Mouse (Mus musculus): ENCODE results near the gene Nos3. TPM values are rescaled to one million over a fixed set of nuclear protein-coding genes. Genes with fewer than 3 reads are reported as not detected.

Nos3 gene
- polyA plus RNA-seq, 1 experiment = 21.0 TPM

DNA sequence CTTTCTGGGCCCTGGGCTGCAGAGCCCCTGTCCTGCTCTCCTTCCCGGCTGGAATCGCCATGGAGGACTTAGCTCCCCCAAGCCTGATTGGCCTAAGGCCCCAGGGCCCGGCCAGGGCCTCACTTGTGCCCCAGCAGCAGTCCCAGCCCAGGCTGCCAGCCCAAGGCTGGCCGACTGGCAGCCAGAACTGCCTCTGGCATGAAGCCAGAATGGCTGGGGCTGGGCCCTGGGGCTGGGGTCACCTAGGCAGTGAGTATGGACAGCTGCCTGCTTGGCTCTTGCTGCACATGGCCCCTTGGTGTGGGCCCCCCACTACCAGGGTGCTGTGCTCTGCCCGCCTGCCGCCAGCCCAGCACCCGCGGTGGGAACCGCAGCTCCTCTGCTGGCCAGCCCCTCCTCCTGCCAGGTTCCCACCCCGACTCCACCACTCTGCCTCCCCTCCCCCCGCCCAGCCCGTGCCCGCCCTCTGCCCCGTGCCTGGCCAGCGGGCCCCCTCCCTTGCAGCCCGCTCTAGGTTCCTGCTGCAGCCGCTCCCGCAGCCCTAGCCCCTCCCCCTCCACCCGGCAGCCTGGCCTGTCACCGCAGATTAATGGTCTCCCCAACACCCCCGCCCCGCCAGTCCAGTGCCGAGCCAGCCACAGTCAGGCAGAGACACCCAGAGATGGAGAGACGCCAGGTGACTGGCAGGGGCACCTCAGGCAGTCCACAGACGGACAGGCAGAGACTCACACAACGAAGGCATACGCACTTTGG is 35.2 kb upstream of the Nos3 start:
- DNase-seq = peak; percentile 27
- peaks cover 10% of the 10 kb centered on the region for H3K4me1 ChIP-seq (ENCODE audit: control insufficient read depth, insufficient read depth, low read length)
- TF ChIP-seq POLR2A (IDR thresholded peaks at IDR 0.05; ENCODE audit: borderline replicate concordance, extremely low read depth, low read depth, low read length) (no peak), CTCF (IDR thresholded peaks at IDR 0.05; ENCODE audit: insufficient read depth, low read length) (no peak)

DNA sequence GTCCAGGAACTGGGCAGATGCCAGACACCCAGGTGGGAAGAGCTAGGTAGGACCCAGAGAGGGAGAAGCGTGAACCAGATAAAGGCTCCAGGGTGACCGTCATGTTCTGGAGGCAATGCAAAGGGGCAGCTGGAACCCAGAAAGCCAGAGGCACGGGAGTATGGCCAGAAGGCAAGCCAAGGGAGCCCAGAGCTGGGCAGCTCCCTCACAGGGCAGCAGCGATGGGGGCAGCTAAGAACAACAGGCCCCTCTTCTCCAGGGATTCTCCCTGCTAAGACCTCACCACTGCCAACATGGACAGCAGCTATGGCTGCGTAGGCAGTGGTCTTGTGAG is 34.7 kb upstream of the Nos3 start:
- Histone ChIP-seq H3K4me3 (replicated peaks; ENCODE audit: extremely low read depth, low read depth, low read length) (no peak overlapping the region), H3K4me1 (ENCODE audit: control insufficient read depth, insufficient read depth, low read length) (peaks cover 10% of the 10 kb centered on the region)
- DNase-seq = no peak
- TF ChIP-seq CTCF (IDR thresholded peaks at IDR 0.05; ENCODE audit: insufficient read depth, low read length) = no peak
- no peak for TF ChIP-seq POLR2A (IDR thresholded peaks at IDR 0.05; ENCODE audit: borderline replicate concordance, extremely low read depth, low read depth, low read length)
- 45% methylated on average over 5 of the region's 5 CpGs for WGBS

More for the DNA sequence above, 35.2 kb upstream of the Nos3 start:
- 8% methylated on average over 27 of the region's 27 CpGs for WGBS
- H3K4me3 ChIP-seq (replicated peaks; ENCODE audit: extremely low read depth, low read depth, low read length) = no peak overlapping the region

DNA sequence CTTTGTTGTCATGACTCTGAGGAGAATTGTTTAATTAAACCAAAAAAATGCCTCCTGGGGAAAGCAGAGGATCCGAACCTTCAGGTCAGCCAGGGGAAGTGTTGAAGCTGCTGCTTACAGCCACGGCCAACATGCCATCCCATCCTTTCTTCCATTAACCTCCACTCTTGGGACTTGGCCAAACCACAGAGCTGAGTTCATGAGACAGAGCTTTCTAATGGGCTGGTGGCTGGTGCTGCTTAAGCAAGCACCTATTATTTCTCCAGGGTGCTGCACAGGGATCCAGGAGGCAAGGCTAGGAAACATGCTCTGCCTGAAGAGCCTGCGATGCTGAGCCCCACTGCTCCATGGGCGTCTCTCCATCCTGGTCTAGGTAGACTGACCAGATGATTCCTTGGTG is 32.2 kb upstream of the Nos3 start:
- no peak for DNase-seq
- H3K4me3 ChIP-seq (replicated peaks; ENCODE audit: extremely low read depth, low read depth, low read length) = no peak overlapping the region
- peaks cover 10% of the 10 kb centered on the region for H3K4me1 ChIP-seq (ENCODE audit: control insufficient read depth, insufficient read depth, low read length)
- WGBS = 76% methylated on average over 4 of the region's 4 CpGs
- TF ChIP-seq POLR2A (IDR thresholded peaks at IDR 0.05; ENCODE audit: borderline replicate concordance, extremely low read depth, low read depth, low read length) (no peak), CTCF (IDR thresholded peaks at IDR 0.05; ENCODE audit: insufficient read depth, low read length) (no peak)

DNA sequence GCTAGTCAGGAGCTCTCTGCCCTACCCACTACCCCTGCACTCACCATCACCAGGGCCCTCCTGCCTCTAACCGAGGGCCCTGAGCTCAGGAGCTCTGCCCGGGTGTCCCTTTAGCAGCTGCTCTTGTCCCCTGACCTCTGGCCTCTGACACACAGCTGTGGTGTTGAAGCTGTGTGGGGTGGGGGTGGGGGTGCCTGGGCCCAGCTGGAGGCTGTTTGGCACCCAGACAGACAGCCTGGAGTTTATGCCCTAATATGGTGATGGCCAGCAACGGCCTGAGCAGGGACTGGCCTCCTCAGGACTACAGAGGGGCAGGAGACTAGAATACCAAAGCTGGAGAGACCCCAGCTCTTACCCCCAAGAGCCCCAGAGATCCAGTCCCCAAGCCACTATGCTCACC is 29.9 kb upstream of the Nos3 start:
- Histone ChIP-seq H3K4me1 (ENCODE audit: control insufficient read depth, insufficient read depth, low read length) (peaks cover 3% of the 10 kb centered on the region), H3K4me3 (replicated peaks; ENCODE audit: extremely low read depth, low read depth, low read length) (no peak overlapping the region)
- 26% methylated on average over 3 of the region's 3 CpGs for WGBS
- no peak for DNase-seq
- no peak for TF ChIP-seq POLR2A (IDR thresholded peaks at IDR 0.05; ENCODE audit: borderline replicate concordance, extremely low read depth, low read depth, low read length)

GRCm38 (mm10) chr5:24335888-24336511 is 28.6 kb upstream of the Nos3 start:
- DNase-seq = no peak
- Histone ChIP-seq H3K4me1 (ENCODE audit: control insufficient read depth, insufficient read depth, low read length) (peaks cover 3% of the 10 kb centered on the region; the same call in 1 of the 2 replicates), H3K4me3 (replicated peaks; ENCODE audit: extremely low read depth, low read depth, low read length) (no peak overlapping the region)
- 24% methylated on average over 3 of the region's 3 CpGs for WGBS
- TF ChIP-seq CTCF (IDR thresholded peaks at IDR 0.05; ENCODE audit: insufficient read depth, low read length) (peak; percentile 80), POLR2A (IDR thresholded peaks at IDR 0.05; ENCODE audit: borderline replicate concordance, extremely low read depth, low read depth, low read length) (no peak)

DNA sequence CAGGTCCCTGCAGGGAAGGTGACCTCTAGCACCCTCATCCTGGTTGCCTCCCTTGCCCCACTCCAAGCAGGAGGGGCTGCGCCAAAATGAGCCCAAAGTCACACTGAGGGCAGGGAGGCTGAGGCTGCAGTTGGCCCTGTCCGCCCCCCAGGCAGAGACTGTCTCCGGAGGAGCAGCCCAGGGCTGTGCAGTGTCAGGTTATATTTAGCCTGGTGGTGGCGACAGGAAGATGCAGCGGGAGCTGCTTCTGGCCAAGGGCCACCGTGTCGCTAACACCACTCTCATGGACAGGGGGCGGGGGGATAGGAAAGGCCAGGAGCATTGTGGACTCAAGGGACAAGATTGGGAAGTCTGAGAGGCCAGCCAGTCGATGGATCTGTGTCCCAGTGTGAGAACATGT is 27.2 kb upstream of the Nos3 start:
- TF ChIP-seq POLR2A (IDR thresholded peaks at IDR 0.05; ENCODE audit: borderline replicate concordance, extremely low read depth, low read depth, low read length) = no peak
- no peak for TF ChIP-seq CTCF (IDR thresholded peaks at IDR 0.05; ENCODE audit: insufficient read depth, low read length)
- Histone ChIP-seq H3K4me3 (replicated peaks; ENCODE audit: extremely low read depth, low read depth, low read length) (no peak overlapping the region), H3K4me1 (ENCODE audit: control insufficient read depth, insufficient read depth, low read length) (peaks cover 3% of the 10 kb centered on the region; the same call in 1 of the 2 replicates)
- WGBS = 23% methylated on average over 9 of the region's 9 CpGs
- no peak for DNase-seq

DNA sequence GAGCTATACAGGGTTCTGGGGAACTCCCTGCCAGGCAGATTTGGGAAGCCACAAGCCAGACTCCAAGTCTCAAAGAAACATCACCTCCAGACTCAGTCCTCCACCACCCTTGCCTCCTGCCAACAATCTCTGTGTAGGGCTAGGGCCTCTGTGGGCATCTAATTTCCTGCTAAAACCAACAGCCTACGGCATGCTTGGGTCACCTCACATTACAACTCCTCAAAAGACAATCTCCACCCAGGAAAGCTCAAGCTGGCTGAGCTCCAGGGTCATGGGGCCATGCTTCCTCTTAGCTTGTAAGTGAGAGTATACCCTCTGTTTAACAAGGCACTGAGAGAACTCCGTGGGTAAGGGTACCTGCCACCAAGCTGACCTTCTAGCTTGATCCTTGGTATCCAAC is 26.8 kb upstream of the Nos3 start:
- peaks cover 3% of the 10 kb centered on the region; the same call in 1 of the 2 replicates for H3K4me1 ChIP-seq (ENCODE audit: control insufficient read depth, insufficient read depth, low read length)
- DNase-seq = no peak
- TF ChIP-seq POLR2A (IDR thresholded peaks at IDR 0.05; ENCODE audit: borderline replicate concordance, extremely low read depth, low read depth, low read length) = no peak

GRCm38 (mm10) chr5:24342205-24342963 is 22.2 kb upstream of the Nos3 start:
- no peak for DNase-seq
- no peak overlapping the region for H3K4me3 ChIP-seq (replicated peaks; ENCODE audit: extremely low read depth, low read depth, low read length)
- peaks cover 3% of the 10 kb centered on the region; the same call in 1 of the 2 replicates for H3K4me1 ChIP-seq (ENCODE audit: control insufficient read depth, insufficient read depth, low read length)
- TF ChIP-seq CTCF (IDR thresholded peaks at IDR 0.05; ENCODE audit: insufficient read depth, low read length) = no peak
- no peak for TF ChIP-seq POLR2A (IDR thresholded peaks at IDR 0.05; ENCODE audit: borderline replicate concordance, extremely low read depth, low read depth, low read length)
- 74% methylated on average over 14 of the region's 14 CpGs for WGBS

More for the DNA sequence above, 26.8 kb upstream of the Nos3 start:
- 14% methylated on average over 2 of the region's 2 CpGs for WGBS
- H3K4me3 ChIP-seq (replicated peaks; ENCODE audit: extremely low read depth, low read depth, low read length) = no peak overlapping the region

GRCm38 (mm10) chr5:24342966-24343365 is 21.6 kb upstream of the Nos3 start:
- Histone ChIP-seq H3K4me3 (replicated peaks; ENCODE audit: extremely low read depth, low read depth, low read length) (no peak overlapping the region), H3K4me1 (ENCODE audit: control insufficient read depth, insufficient read depth, low read length) (no peaks in the 10 kb centered on the region)
- WGBS = 61% methylated on average over 8 of the region's 8 CpGs
- DNase-seq = no peak
- no peak for TF ChIP-seq CTCF (IDR thresholded peaks at IDR 0.05; ENCODE audit: insufficient read depth, low read length)
- no peak for TF ChIP-seq POLR2A (IDR thresholded peaks at IDR 0.05; ENCODE audit: borderline replicate concordance, extremely low read depth, low read depth, low read length)

Measured in lung, adult 2 months (tissue).